Mouse (Mus musculus) liver, adult (tissue): ENCODE data around the gene Morc4.

ENCODE experiments used
- GATA4 ChIP-seq: IDR thresholded peaks from 2 replicates; pipeline ENCODE4 v1.6.1; 2014; ENCODE audit warnings: mild to moderate bottlenecking, low read length; ENCODE audit not compliant: insufficient replicate concordance

Morc4 gene

GRCm38 (mm10) chrX:139782278-139783044 lies 89.0 kb downstream of the Morc4 start, which contains the start of gene Ripply1:
Ripply1 (minus strand) TSS chrX:139782353.
- no peak for TF ChIP-seq GATA4

GRCm38 (mm10) chrX:139781563-139781962 lies 89.9 kb downstream of the Morc4 start:
- no peak for TF ChIP-seq GATA4

DNA sequence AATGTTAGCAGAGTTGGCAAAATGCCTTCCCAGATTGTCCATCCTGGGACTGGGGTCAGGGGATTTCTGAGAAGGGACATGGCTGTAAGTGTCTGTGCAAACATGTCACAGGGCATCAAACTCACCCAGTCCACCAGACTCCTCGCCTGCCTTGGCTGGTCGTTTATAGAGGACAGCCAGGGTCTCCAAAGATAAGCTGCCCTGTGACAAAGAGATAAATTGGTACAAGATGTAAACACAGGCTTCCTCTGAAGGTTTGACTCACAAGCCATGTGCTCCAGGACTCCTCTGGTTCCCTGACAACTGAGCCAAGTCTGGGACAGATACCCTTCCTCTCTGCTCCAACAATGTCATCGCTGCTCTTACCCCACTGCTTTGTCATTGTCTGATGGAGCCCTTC lies 90.5 kb downstream of the Morc4 start:
- TF ChIP-seq GATA4, result no peak

- TF ChIP-seq GATA4, result no peak
Observed at GRCm38 (mm10) chrX:139779401-139779800, 92.1 kb downstream of the Morc4 start.

DNA sequence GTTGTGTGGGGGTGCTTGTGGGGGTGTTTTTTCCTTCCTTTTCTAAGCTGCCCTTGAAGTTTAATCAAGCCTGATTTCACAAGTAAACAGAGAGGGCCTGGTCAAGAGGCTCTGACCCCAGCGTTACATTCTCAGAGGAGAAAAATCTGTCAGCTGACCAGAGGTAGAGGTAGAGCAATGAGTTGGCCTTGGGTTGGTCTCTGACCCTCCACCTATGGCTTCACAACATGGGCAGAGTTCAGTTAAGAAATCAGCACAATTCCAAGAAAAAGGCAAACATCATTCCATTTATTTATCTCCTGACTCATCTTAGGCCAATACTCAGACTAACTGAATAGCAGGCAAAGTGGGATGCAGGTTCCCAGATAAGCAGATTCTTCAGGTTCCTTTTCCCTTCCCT lies 92.6 kb downstream of the Morc4 start:
- TF ChIP-seq GATA4, result no peak

DNA sequence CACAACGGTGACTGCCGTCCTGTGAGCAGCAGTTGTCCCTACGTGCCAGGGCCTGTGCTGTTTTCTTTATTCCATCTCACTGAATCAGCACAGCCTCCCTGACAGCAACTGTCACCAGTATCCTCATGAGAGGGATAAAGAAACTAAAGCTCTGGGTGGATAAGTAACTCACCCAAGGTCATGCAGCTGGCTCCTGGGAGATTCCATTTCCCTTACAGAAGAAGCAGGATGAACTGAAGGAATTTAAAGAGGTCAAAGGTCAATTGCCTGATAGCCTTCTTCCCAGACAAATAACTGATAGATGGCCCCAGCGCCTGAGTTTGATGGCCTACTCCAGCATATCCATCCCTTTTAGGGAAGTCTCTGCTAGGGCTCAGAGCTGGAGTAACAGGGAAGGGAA lies 94.1 kb downstream of the Morc4 start:
- no peak for TF ChIP-seq GATA4

DNA sequence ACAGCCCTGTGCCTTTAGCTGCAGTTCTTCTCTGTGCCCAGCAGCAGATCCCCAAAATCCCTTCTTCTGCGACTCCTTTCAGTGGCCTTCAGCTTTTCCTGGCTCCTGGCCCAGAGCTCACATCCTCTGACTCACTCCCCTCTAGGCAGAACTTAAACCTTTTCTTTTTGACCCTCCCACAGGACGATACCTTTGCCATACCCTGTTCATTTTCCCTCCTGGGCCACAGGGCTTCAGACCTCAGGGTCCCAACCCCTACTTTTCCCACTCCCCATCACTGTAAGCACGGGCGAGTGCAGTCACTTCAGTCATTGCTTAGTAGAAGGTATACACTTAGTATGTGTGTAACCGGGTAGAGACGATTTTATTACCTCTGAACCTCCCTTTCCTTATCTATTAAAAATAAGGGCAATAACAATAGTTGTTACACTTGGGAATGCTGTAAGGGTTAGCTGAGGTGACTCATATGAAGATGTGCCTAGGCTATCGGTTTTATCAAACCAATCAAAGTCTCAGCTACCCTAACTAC lies 96.3 kb downstream of the Morc4 start:
- TF ChIP-seq GATA4, result no peak

DNA sequence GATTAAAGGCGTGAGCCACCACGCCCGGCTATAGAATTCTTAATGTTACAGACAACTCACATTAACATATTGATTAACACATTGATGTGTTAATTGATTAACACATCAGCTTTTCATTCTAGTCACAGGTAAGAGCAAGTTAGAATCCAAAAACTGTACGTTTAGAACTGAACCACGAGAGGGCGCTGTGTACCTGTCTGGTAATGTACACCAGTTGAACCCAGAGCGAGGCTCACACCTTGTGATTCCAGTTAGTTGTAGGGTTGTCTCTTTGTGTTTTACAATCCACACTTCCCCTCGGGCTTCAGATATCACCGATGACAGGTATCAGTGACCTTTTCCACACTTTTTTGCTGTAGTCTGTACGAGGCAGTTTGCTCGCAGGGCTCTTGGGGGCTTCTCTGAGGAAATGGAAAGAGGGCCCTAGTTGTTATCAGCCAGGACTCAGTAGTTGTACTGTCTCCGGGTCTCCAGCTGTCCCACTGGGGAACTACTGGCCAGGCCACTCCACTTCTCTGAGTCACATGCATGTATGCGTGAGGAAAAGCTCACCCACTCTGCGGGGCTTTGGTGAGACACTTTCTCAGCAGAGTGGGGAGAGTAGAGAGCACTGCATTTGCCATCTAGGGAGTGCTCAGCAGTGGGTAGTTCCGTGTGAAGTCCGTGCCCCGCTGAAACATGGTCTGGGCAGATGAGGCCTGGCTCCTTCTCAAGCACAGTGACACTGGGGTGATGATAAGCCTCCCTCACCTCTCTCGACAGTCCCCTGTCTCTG lies 97.0 kb downstream of the Morc4 start:
- TF ChIP-seq GATA4, result no peak
